Mouse (Mus musculus): Measurements from ENCODE around the gene Pam. TPM values are rescaled to one million over a fixed set of nuclear protein-coding genes. Genes with fewer than 3 reads are reported as not detected.

Gene Pam
- 148 TPM for polyA plus RNA-seq (2015; fragmentation: Illumina TruSeq; extraction: RNeasy Lipid Tissue Mini Kit (QIAGEN cat#74804); ENCODE audit: low read depth, low replicate concordance)

DNA sequence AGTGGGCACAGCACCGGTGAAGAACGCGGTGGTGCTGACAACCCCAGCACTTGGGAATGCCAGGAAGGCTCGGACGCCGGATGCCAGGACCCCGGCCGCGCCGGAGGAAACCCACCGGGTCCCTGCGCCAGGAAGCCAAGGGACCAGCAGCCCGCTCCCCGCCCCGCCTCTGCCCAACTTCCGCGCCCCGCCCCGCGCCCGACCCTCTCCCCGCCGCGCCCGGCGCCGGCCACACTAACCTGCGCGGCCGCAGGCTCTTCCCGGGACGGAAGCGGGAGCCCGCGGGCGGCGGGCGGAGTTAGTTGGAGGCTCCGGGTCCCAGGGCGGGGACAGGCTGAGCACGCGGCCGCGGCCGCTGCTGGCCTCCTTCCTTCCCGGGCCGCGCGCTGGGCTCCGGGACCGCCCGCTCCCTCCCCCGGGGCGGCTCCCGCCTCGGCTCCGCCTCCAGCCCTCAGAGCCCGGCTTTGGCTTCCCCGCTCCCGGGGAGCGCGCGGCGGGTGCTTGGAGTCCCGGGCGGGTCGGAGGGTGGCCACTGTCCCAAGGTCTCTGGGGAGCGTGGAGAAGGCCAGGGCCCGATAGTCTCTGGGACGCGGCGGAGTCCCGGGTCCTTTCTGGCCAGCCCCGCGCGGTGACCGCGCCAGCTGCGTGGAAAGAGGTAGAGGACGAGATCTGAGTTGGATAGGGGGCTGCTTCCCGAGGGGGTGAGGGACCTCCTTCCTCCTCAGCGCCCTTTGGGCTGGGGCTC is at the start of gene Pam:
TSS of gene Pam (minus strand) at position 401 of the 745 bp plus-strand sequence.

DNA sequence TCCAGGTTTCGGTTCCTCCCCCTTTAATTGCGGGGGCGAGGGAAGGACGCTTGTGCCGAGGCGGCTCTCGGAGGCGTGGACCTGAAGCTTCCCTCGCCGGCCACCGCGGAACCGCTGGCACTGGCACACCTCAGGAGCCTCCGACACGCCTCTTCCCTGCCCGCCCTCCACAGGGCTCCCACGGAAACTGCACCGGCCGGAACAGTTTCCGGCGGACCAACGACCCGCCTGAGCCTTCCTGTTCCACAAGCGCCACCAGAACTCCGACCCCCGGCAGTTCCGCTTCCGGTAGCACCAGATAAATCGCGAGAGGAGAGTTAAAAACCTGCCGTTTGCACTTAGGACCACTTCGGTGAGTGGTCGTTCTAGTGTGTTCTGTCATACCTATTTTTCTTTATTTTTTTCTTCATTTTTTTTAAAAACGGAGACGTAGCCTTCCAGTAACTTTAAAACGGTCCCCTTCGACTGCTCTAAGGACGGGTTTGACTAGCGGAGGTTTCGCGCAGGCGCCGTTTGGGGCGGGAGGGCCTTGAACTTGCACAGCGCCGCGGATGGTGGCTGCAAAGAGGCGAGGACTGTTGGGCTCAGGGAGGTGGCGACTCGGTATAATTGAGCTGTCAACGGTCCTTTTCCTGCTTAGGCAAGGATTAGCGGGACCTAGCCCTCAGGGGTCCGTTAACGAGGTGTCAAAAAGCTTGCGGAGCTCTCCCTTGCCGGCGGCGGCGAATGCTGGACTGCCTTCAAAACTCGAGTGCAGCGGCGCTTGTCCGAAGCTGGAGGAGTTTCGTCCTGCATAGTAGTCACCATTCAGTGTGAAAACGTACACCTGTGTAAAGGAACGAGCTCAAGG is 325.3 kb downstream of the Pam start, which contains the start of the genes Gin1 and Ppip5k2:
TSS of gene Gin1 (plus strand) at position 269 of the 850 bp plus-strand sequence.
TSS of gene Ppip5k2 (minus strand) at position 508 of the 850 bp plus-strand sequence.

